Mouse (Mus musculus) midbrain, embryonic 13.5 days (tissue): ENCODE results near the gene Sumo2. TPM values are rescaled to one million over a fixed set of nuclear protein-coding genes. Genes with fewer than 3 reads are reported as not detected.
A peak's percentile ranks its signal among the peaks of the same experiment; 100 is the strongest.

ENCODE experiments used
- ATAC-seq: fragments of 200-750 bp; cut with Nextera tagmentation; 2 replicates; pipeline ENCODE4 v1.8.0; 2017; ENCODE audit warnings: mild to moderate bottlenecking, moderate TSS enrichment, moderate library complexity
- H3K27ac ChIP-seq: fragments of 300-500 bp; sonication (generic); 2 replicates; pipeline ENCODE4 v1.5.1; 2015; ENCODE audit warnings: inconsistent platforms, mild to moderate bottlenecking, moderate library complexity
- H3K27me3 ChIP-seq: fragments of 300-500 bp; sonication (generic); 2 replicates; pipeline ENCODE4 v1.6.1; 2015; ENCODE audit warnings: mild to moderate bottlenecking, inconsistent platforms
- H3K36me3 ChIP-seq: fragments of 300-500 bp; sonication (generic); 2 replicates; pipeline ENCODE4 v1.6.1; 2015; ENCODE audit warnings: mild to moderate bottlenecking, inconsistent platforms
- H3K4me1 ChIP-seq: fragments of 300-500 bp; sonication (generic); replicated peaks from 2 replicates; pipeline ENCODE4 v1.6.1; 2015; ENCODE audit warnings: inconsistent platforms
- H3K4me2 ChIP-seq: fragments of 300-500 bp; sonication (generic); replicated peaks from 2 replicates; pipeline ENCODE4 v1.6.1; 2015; ENCODE audit warnings: moderate library complexity, mild to moderate bottlenecking, inconsistent platforms
- H3K4me3 ChIP-seq: fragments of 300-500 bp; sonication (generic); replicated peaks from 2 replicates; pipeline ENCODE4 v1.5.1; 2015; ENCODE audit warnings: mild to moderate bottlenecking, inconsistent platforms
- H3K9ac ChIP-seq: fragments of 300-500 bp; sonication (generic); replicated peaks from 2 replicates; pipeline ENCODE4 v1.6.1; 2015; ENCODE audit warnings: mild to moderate bottlenecking, inconsistent platforms
- H3K9me3 ChIP-seq: fragments of 300-500 bp; sonication (generic); 2 replicates; pipeline ENCODE4 v1.6.1; 2016; ENCODE audit warnings: mild to moderate bottlenecking, inconsistent platforms
- WGBS: fragments of 180-500 bp; shearing (Covaris S2); methylation state at CpG from one replicate; pipeline ENCODE4 v1.1.7; 2015; 5-methylcytosine and 5-hydroxymethylcytosine counted together
- polyA plus RNA-seq: library from polyadenylated mRNA; unstranded; fragments of >200 nt; fragmentation: Nextera tagmentation; extraction: Ambion mirVana; gene quantifications from 2 replicates; pipeline ENCODE4 v1.2.1, GENCODE M21; 2015

Gene Sumo2
- 1,358 and 1,460 TPM in 2 replicates for polyA plus RNA-seq

GRCm38 (mm10) chr11:115536038-115536681 is at the start of gene Sumo2:
Gene Sumo2, minus strand, starts transcription at chr11:115536276.
- Histone ChIP-seq H3K9ac (peak within 1 kb of the TSS; percentile 96), H3K9me3 (no peaks in the 10 kb centered on the region), H3K4me1 (peaks cover 34% of the 10 kb centered on the region), H3K27me3 (no peaks in the 10 kb centered on the region), H3K4me3 (peak within 1 kb of the TSS; percentile 97), H3K4me2 (peak within 1 kb of the TSS; percentile 72), H3K36me3 (peaks cover 30% of the 10 kb centered on the region), H3K27ac (peak within 1 kb of the TSS; percentile 99)
- ATAC-seq = peak; percentile 91
- WGBS = 3% methylated on average over 26 of the region's 70 CpGs

GRCm38 (mm10) chr11:115585573-115586100 is 49.6 kb upstream of the Sumo2 start:
- Histone ChIP-seq H3K27ac (no peak overlapping the region), H3K36me3 (peaks cover 95% of the 10 kb centered on the region), H3K4me3 (no peak overlapping the region), H3K9me3 (no peaks in the 10 kb centered on the region), H3K4me2 (no peak overlapping the region), H3K4me1 (no peaks in the 10 kb centered on the region), H3K27me3 (no peaks in the 10 kb centered on the region), H3K9ac (no peak overlapping the region)
- WGBS = 91% methylated on average over 7 of the region's 7 CpGs
- no peak for ATAC-seq

DNA sequence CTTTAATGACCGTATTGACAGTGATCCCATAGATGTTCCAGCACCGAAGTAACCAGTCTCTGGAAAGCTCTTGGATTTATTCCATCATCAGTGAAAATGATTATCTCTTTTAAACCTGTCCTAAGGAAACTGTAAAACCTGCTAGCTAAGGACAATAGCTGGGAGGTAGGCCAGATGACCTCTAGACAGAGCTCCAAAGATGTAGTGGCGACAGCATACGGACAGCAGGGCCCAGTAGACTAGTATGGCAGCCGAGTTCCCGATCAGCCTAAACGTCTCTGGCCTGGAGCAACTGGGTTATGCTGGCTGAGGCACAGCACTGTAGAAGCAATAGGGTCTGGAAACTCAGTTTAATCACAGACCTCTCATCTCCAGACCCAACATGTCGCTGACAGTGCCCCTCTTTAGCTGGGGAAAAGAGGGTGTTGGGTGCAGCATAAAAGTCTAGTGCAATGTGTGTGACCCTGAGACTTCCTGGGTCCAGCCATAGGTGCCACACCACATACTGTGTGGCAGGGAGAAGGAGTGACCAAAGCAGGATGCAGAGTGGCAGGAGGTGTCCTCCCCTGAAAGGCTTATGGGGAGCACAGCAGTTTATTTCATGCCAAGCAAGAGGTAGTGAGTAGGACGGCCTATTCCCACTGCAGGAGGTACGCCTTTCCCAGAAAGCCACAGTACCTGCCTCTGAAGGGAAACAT is 48.4 kb upstream of the Sumo2 start:
- Histone ChIP-seq H3K4me3 (no peak overlapping the region), H3K27ac (no peak overlapping the region), H3K4me1 (no peaks in the 10 kb centered on the region), H3K9me3 (no peaks in the 10 kb centered on the region), H3K36me3 (peaks cover 93% of the 10 kb centered on the region), H3K9ac (no peak overlapping the region), H3K4me2 (no peak overlapping the region), H3K27me3 (no peaks in the 10 kb centered on the region)
- 90% methylated on average over 10 of the region's 10 CpGs for WGBS
- ATAC-seq = no peak

- Histone ChIP-seq H3K9me3 (no peaks in the 10 kb centered on the region), H3K9ac (no peak overlapping the region), H3K27me3 (no peaks in the 10 kb centered on the region), H3K36me3 (peaks cover 96% of the 10 kb centered on the region), H3K27ac (no peak overlapping the region), H3K4me1 (no peaks in the 10 kb centered on the region), H3K4me2 (no peak overlapping the region), H3K4me3 (no peak overlapping the region)
- WGBS = 85% methylated on average over 10 of the region's 10 CpGs
- ATAC-seq = no peak
Observed at GRCm38 (mm10) chr11:115582913-115583606, 47.0 kb upstream of the Sumo2 start.

DNA sequence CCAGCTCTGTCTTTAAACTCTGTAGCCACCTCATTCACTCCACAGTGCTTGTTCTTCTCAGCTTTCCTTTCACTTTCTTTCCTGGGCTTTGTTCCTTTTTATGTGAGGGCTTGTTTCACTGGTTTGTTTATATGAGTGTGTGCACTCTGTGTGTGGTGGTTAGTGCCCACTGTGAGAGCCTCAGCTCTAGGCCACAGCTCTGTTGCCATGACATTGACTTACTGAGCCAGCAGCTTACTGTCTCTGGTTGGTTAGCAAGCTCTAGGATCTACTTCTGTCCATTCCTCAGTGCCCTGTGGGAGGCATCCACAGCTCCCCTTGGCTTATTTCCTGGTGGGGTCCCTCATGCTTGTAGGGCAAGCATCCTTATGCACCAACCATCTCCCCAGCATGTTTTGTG is 43.0 kb upstream of the Sumo2 start:
- H3K36me3 ChIP-seq = peaks cover 67% of the 10 kb centered on the region
- no peak overlapping the region for H3K4me2 ChIP-seq
- ATAC-seq = no peak
- no peak overlapping the region for H3K9ac ChIP-seq
- H3K27ac ChIP-seq = no peak overlapping the region
- H3K4me1 ChIP-seq = no peaks in the 10 kb centered on the region
- no peaks in the 10 kb centered on the region for H3K27me3 ChIP-seq
- no peaks in the 10 kb centered on the region for H3K9me3 ChIP-seq
- no peak overlapping the region for H3K4me3 ChIP-seq

- Histone ChIP-seq H3K9ac (peak overlapping the region; percentile 73), H3K4me2 (peak overlapping the region; percentile 79), H3K4me1 (peaks cover 19% of the 10 kb centered on the region), H3K9me3 (no peaks in the 10 kb centered on the region), H3K36me3 (peaks cover 36% of the 10 kb centered on the region), H3K4me3 (peak overlapping the region; percentile 64), H3K27ac (no peak overlapping the region), H3K27me3 (no peaks in the 10 kb centered on the region)
- WGBS = 22% methylated on average over 7 of the region's 7 CpGs
- no peak for ATAC-seq
Observed at GRCm38 (mm10) chr11:115564961-115565360, 28.9 kb upstream of the Sumo2 start.

GRCm38 (mm10) chr11:115564064-115564809 is 28.2 kb upstream of the Sumo2 start, which contains the start of gene Nup85:
Gene Nup85, plus strand, starts transcription at chr11:115564434.
- Histone ChIP-seq H3K9me3 (no peaks in the 10 kb centered on the region), H3K27ac (peak within 1 kb of the TSS; percentile 79), H3K27me3 (no peaks in the 10 kb centered on the region), H3K9ac (peak within 1 kb of the TSS; percentile 73), H3K36me3 (peaks cover 28% of the 10 kb centered on the region), H3K4me1 (peaks cover 19% of the 10 kb centered on the region), H3K4me2 (peak within 1 kb of the TSS; percentile 79), H3K4me3 (peak within 1 kb of the TSS; percentile 64)
- WGBS = under 1% methylated on average over 42 of the region's 42 CpGs
- ATAC-seq = peak; percentile 96

DNA sequence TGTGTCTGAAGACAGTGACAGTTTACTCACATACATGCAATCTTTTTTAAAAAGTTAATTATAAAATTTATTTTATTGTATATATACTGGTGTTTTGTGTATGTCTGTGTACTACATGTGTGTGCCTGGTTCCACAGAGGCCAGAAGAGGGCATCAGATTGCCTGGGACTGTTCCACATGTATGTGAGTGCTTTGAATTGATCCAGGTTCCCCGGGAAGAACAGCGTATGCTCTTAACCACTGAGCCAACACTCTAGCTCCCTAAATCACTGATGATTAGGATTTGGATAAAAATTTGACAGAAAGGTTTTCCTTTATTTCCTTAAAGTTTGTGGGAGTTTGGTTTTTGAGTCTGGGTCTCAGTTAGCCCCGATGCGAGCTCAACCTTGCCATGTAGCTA is 27.3 kb upstream of the Sumo2 start:
- Histone ChIP-seq H3K4me1 (peaks cover 19% of the 10 kb centered on the region), H3K9me3 (no peaks in the 10 kb centered on the region), H3K36me3 (peaks cover 20% of the 10 kb centered on the region), H3K27ac (peak overlapping the region; percentile 79), H3K9ac (peak overlapping the region; percentile 73; the same call in 1 of the 2 replicates), H3K4me2 (peak overlapping the region; percentile 79), H3K27me3 (no peaks in the 10 kb centered on the region), H3K4me3 (peak overlapping the region; percentile 64)
- WGBS = 41% methylated on average over 4 of the region's 4 CpGs
- no peak for ATAC-seq

- ATAC-seq = no peak
- 81% methylated on average over 17 of the region's 17 CpGs for WGBS
- Histone ChIP-seq H3K4me2 (no peak overlapping the region), H3K4me3 (no peak overlapping the region), H3K9ac (no peak overlapping the region), H3K9me3 (no peaks in the 10 kb centered on the region), H3K27ac (no peak overlapping the region), H3K36me3 (no peaks in the 10 kb centered on the region), H3K4me1 (no peaks in the 10 kb centered on the region), H3K27me3 (no peaks in the 10 kb centered on the region)
Observed at GRCm38 (mm10) chr11:115555717-115556116, 19.6 kb upstream of the Sumo2 start.

- H3K36me3 ChIP-seq = no peaks in the 10 kb centered on the region
- no peaks in the 10 kb centered on the region for H3K27me3 ChIP-seq
- no peak overlapping the region for H3K27ac ChIP-seq
- H3K4me3 ChIP-seq = no peak overlapping the region
- no peak for ATAC-seq
- H3K9ac ChIP-seq = no peak overlapping the region
- H3K9me3 ChIP-seq = no peaks in the 10 kb centered on the region
- H3K4me2 ChIP-seq = no peak overlapping the region
- no peaks in the 10 kb centered on the region for H3K4me1 ChIP-seq
- 53% methylated on average over 4 of the region's 4 CpGs for WGBS
Observed at GRCm38 (mm10) chr11:115552783-115553182, 16.7 kb upstream of the Sumo2 start.

DNA sequence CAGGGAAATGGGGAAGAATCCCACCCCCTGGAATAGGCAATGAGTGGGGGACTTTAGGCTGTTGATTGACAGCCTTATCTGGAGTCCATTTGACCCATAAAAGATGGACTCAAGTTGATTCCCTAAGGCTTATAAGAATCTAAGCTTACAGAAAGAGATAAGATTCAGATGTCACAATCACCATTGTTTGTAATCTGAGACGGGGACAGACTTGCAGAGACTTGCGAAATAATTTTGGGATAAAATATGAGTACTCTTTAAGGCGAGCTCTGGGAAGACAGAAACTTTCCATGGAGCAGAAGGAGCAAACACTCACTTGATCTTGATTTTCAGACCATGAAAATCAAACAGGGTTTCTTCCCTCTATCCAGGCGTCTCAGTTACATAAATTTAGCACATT is 7.5 kb upstream of the Sumo2 start:
- H3K36me3 ChIP-seq = no peaks in the 10 kb centered on the region
- H3K9me3 ChIP-seq = no peaks in the 10 kb centered on the region
- no peak overlapping the region for H3K27ac ChIP-seq
- peaks cover 3% of the 10 kb centered on the region; the same call in 1 of the 2 replicates for H3K27me3 ChIP-seq
- H3K4me1 ChIP-seq = no peaks in the 10 kb centered on the region
- WGBS = 84% methylated on average over 4 of the region's 4 CpGs
- no peak overlapping the region for H3K4me2 ChIP-seq
- no peak overlapping the region for H3K4me3 ChIP-seq
- no peak overlapping the region for H3K9ac ChIP-seq
- no peak for ATAC-seq
